Mouse (Mus musculus) neural tube, embryonic 13.5 days (tissue): ENCODE measurements around the gene Hspb9. TPM values are rescaled to one million over a fixed set of nuclear protein-coding genes. Genes with fewer than 3 reads are reported as not detected.

ENCODE experiments used
- ATAC-seq: fragments of 200-750 bp; cut with Nextera tagmentation; 2 replicates; pipeline ENCODE4 v1.8.0; 2017; ENCODE audit warnings: low read depth, mild to moderate bottlenecking, moderate TSS enrichment, moderate library complexity
- H3K27ac ChIP-seq: fragments of 300-500 bp; sonication (generic); replicated peaks from 2 replicates; pipeline ENCODE4 v1.5.1; 2015; ENCODE audit warnings: moderate library complexity, mild to moderate bottlenecking, inconsistent platforms
- H3K27me3 ChIP-seq: fragments of 300-500 bp; sonication (generic); 2 replicates; pipeline ENCODE4 v1.6.1; 2015; ENCODE audit warnings: mild to moderate bottlenecking, inconsistent platforms
- H3K36me3 ChIP-seq: fragments of 300-500 bp; sonication (generic); 2 replicates; pipeline ENCODE4 v1.6.1; 2015; ENCODE audit warnings: mild to moderate bottlenecking, inconsistent platforms
- H3K4me1 ChIP-seq: fragments of 300-500 bp; sonication (generic); replicated peaks from 2 replicates; pipeline ENCODE4 v1.6.1; 2015; ENCODE audit warnings: inconsistent platforms
- H3K4me2 ChIP-seq: fragments of 300-500 bp; sonication (generic); 2 replicates; pipeline ENCODE4 v1.6.1; 2015; ENCODE audit warnings: inconsistent platforms, mild to moderate bottlenecking, moderate library complexity
- H3K4me3 ChIP-seq: fragments of 300-500 bp; sonication (generic); 2 replicates; pipeline ENCODE4 v1.5.1; 2015; ENCODE audit warnings: mild to moderate bottlenecking, inconsistent platforms
- H3K9ac ChIP-seq: fragments of 300-500 bp; sonication (generic); 2 replicates; pipeline ENCODE4 v1.6.1; 2015; ENCODE audit warnings: moderate library complexity, mild to moderate bottlenecking, inconsistent platforms
- H3K9me3 ChIP-seq: fragments of 300-500 bp; sonication (generic); 2 replicates; pipeline ENCODE4 v1.6.1; 2016; ENCODE audit warnings: inconsistent platforms
- WGBS: fragments of 180-500 bp; shearing (Covaris S2); methylation state at CpG from one replicate; pipeline ENCODE4 v1.1.7; 2015; 5-methylcytosine and 5-hydroxymethylcytosine counted together
- polyA plus RNA-seq: library from polyadenylated mRNA; unstranded; fragments of >200 nt; fragmentation: Nextera tagmentation; extraction: Ambion mirVana; gene quantifications from 2 replicates; pipeline ENCODE4 v1.2.1, GENCODE M21; 2015

The Hspb9 gene
- polyA plus RNA-seq, 1 experiment from 2014 or later, result 0.43 TPM

DNA sequence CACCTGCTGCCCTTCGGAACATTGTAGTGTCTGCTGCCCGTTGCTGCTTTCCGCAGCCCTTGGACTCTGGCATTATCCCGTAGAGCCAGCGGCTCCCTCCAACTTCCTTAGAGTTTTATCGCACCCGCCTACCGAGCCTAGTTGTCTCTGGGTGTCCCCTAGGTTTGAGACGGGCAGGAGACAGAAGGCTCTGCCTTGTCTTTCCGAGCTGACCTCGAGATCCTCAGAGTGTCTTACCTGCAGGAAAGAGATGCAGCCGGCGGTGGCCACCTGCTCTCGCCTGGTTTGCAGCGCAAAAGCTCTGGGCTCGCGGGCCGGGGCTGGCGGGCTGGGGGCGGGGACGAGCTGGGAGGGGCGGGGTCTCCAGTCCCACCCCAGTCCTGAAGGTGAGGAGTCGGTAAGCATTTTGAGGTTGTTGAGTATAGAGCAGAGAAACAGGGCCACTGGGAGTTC, 21.5 kb upstream of the Hspb9 start, which contains the start of gene Zfp385c:
Gene Zfp385c (minus strand): TSS at position 292 of the 453 bp plus-strand sequence.
- peaks cover 17% of the 10 kb centered on the region for H3K4me1 ChIP-seq
- H3K4me3 ChIP-seq, result peak within 1 kb of the TSS; percentile 22
- no peak for ATAC-seq
- peak within 1 kb of the TSS; percentile 48 for H3K4me2 ChIP-seq
- H3K27me3 ChIP-seq, result peaks cover 38% of the 10 kb centered on the region
- peak within 1 kb of the TSS; percentile 54; the same call in 1 of the 2 replicates for H3K9ac ChIP-seq
- no peaks in the 10 kb centered on the region for H3K36me3 ChIP-seq
- WGBS, result 2% methylated on average over 23 of the region's 23 CpGs
- H3K9me3 ChIP-seq, result no peaks in the 10 kb centered on the region
- no peak within 1 kb of the TSS for H3K27ac ChIP-seq

DNA sequence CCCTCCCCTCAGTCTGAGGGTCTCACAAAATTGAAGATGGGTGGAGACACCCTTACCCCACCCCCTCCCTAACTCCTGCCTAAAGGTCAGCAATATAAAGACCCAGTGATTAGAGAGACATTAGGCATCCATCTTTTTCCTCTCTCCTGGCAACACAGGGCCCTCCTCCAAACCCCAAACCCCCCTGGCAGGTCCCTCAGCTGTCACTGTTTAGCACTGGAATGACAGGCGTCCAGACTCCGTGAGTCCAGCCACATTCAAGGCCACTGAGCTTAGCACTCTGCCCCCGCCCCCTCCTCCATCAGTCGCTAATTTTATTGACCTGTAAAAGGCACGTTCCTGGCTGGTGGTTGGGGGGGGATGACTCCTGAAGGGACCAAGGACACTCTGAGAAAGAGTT, 20.5 kb upstream of the Hspb9 start:
- peaks cover 38% of the 10 kb centered on the region for H3K27me3 ChIP-seq
- no peak overlapping the region for H3K4me2 ChIP-seq
- no peak overlapping the region for H3K27ac ChIP-seq
- no peak overlapping the region for H3K4me3 ChIP-seq
- ATAC-seq, result no peak
- peaks cover 17% of the 10 kb centered on the region for H3K4me1 ChIP-seq
- H3K9me3 ChIP-seq, result no peaks in the 10 kb centered on the region
- no peaks in the 10 kb centered on the region for H3K36me3 ChIP-seq
- H3K9ac ChIP-seq, result no peak overlapping the region
- 18% methylated on average over 5 of the region's 5 CpGs for WGBS

DNA sequence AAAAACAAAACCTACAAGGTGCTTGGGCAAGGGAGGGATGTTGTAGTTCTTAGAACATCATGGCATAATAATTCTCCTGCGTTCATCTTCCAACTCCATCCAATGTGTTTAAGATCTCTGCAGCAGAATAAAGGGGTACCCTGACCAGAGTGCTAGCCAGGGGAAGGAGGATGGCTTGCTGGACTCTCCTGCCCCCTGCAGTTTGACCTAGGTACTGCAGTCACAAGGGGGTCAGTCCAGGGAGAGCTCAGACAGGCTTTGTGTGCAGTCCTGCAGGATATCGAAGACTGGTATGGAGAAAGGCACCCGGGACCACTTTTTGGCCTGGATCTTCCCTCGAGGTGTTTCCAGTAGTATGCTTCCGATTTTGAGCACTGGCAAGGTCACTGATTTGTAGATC, 18.7 kb upstream of the Hspb9 start:
- 41% methylated on average over 5 of the region's 5 CpGs for WGBS
- H3K9ac ChIP-seq, result no peak overlapping the region
- H3K27ac ChIP-seq, result no peak overlapping the region
- no peaks in the 10 kb centered on the region for H3K9me3 ChIP-seq
- ATAC-seq, result peak; percentile 59; the same call in 1 of the 2 replicates
- H3K27me3 ChIP-seq, result peaks cover 38% of the 10 kb centered on the region
- H3K4me3 ChIP-seq, result no peak overlapping the region
- H3K36me3 ChIP-seq, result no peaks in the 10 kb centered on the region
- H3K4me2 ChIP-seq, result no peak overlapping the region
- peaks cover 17% of the 10 kb centered on the region for H3K4me1 ChIP-seq

DNA sequence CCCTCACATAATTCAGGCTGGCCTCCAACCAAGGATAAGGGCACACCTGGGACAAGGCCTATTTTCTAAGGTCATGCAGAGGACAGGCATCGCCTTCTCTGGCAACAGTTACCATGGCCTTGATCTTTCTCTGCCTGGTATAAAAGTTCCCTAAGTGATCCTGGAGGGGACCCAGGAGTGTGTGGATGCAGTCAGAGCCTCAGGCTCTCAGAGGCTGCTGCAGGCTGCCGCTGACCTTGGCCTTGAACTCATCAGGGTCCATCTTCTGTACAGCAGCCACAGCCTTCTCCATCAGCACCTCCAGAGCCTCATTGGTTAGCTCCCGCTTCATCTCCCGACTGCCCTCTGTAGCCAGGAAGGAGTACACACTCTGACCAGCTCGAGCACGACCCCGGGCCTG, 15.7 kb upstream of the Hspb9 start:
- WGBS, result 76% methylated on average over 7 of the region's 7 CpGs

DNA sequence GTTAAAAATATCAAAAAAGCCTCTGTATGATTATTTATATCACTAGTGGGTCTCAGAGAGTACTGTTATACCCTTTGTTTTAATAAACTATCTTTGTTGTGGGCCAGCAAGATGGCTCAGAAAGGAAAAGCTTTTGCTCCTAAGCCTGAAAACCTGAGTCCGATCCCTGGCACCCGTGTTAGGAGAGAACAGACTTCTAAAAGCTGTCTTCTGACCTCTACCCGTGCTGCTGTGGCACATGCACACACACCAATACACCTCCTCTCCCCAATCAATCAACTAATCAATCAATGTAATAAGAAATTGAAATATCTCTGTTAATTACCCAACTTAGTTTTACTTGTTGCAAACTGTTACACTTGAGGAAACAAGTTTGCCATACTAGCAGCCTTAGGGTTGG, 12.9 kb upstream of the Hspb9 start:
- ATAC-seq, result no peak
- WGBS, result 70% methylated on average over 3 of the region's 3 CpGs
- Histone ChIP-seq H3K27me3 (peaks cover 15% of the 10 kb centered on the region; the same call in 1 of the 2 replicates), H3K4me2 (peak overlapping the region; percentile 39; the same call in 1 of the 2 replicates), H3K9me3 (no peaks in the 10 kb centered on the region), H3K4me3 (0 out of 2 replicates have a peak overlapping the region, but pooled peaks have one; percentile 17), H3K4me1 (peaks cover 12% of the 10 kb centered on the region), H3K9ac (no peak overlapping the region), H3K36me3 (peaks cover 14% of the 10 kb centered on the region), H3K27ac (no peak overlapping the region)

More for the DNA sequence above, 15.7 kb upstream of the Hspb9 start:
- no peak overlapping the region for H3K27ac ChIP-seq
- ATAC-seq, result no peak
- H3K4me1 ChIP-seq, result peaks cover 14% of the 10 kb centered on the region
- no peak overlapping the region for H3K4me2 ChIP-seq
- H3K27me3 ChIP-seq, result peaks cover 25% of the 10 kb centered on the region
- no peak overlapping the region for H3K4me3 ChIP-seq
- H3K9ac ChIP-seq, result no peak overlapping the region
- no peaks in the 10 kb centered on the region for H3K36me3 ChIP-seq
- no peaks in the 10 kb centered on the region for H3K9me3 ChIP-seq

DNA sequence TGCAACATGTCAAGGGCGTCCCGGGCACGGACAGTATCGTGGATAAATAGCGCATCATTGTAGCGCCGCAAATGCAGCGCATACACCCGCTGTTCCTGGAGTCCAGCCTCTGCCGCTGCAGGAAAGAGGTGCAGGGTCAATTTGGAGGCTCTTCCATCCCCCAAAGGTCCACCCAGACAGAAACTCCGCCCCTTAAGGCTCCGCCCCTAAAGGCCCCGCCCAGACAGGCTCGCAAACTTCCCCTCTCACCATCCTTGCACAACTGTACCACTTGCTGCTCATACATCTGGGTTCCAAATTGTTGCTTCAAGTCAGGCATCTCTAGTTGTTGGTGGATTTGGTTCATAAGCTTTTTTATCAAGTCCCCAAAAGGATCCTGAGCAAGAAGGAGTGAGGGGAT, 12.3 kb upstream of the Hspb9 start:
- no peak for ATAC-seq
- H3K9me3 ChIP-seq, result no peaks in the 10 kb centered on the region
- H3K4me1 ChIP-seq, result peaks cover 12% of the 10 kb centered on the region
- peak overlapping the region; percentile 34 for H3K9ac ChIP-seq
- WGBS, result under 1% methylated on average over 14 of the region's 14 CpGs
- H3K27me3 ChIP-seq, result peaks cover 15% of the 10 kb centered on the region; the same call in 1 of the 2 replicates
- peaks cover 20% of the 10 kb centered on the region for H3K36me3 ChIP-seq
- H3K4me2 ChIP-seq, result peak overlapping the region; percentile 39
- peak overlapping the region; percentile 17 for H3K4me3 ChIP-seq
- no peak overlapping the region for H3K27ac ChIP-seq

DNA sequence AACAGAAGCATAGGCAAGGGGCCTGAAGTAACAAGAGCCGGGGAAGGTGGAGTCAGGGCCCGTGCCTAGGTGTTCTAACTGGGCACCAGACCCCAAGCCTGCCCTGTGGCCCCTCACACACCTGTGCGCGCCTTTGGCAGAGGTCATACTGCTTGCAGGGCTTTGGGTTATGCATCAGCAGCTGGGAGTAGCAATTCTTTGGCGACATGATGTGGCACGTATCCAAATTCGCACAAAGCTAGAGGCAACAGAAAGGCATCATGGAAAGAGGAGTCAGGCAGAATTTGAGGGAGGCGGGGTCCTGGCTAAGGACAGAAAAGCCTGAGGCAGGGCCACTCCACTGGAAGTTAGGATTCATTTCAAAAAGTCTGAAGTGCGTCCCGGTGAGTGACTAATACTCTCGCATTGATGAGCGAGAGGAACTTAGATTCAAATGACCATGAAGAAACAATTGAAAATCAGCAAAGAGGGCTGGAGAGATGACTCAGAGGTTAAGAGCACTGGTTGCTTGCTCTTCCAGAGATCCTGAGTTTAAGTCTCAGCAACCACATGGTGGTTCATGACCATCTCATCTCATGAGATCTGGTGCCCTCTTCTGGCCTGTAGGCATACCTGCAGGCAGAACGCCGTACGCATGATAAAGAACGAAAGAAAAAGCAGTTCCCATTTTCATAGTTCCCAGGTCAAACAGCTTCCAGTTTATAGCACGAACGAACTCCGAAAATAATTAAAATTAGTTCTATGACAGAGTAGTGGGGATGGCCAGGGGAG, 11.4 kb upstream of the Hspb9 start:
- Histone ChIP-seq H3K27me3 (peaks cover 15% of the 10 kb centered on the region; the same call in 1 of the 2 replicates), H3K4me1 (peaks cover 12% of the 10 kb centered on the region), H3K4me2 (peak overlapping the region; percentile 35), H3K27ac (no peak overlapping the region), H3K9me3 (no peaks in the 10 kb centered on the region), H3K4me3 (no peak overlapping the region), H3K36me3 (peaks cover 30% of the 10 kb centered on the region), H3K9ac (no peak overlapping the region)
- WGBS, result 42% methylated on average over 19 of the region's 19 CpGs
- peak; percentile 40; the same call in 1 of the 2 replicates for ATAC-seq

DNA sequence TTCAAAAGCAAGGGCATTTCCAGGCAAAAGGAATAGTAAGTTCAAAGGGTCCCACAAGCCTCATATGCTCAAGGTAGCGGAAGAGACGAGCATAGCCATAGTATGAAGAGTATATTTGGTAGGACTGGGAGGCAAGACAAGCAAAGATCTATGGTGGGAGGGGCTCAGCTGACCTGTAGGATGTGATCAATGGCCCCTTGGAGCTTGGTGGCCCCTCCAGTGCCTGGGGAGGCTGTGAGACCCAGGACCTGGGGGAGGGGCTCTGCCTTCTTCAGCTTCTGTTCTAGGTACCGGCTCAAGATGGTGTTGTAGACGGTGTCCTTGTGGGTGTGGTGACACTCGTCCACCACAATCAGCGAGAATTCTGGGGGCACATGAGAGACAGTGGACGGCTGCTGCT, 10.7 kb upstream of the Hspb9 start:
- Histone ChIP-seq H3K27me3 (peaks cover 15% of the 10 kb centered on the region; the same call in 1 of the 2 replicates), H3K9me3 (no peaks in the 10 kb centered on the region), H3K27ac (no peak overlapping the region), H3K4me3 (no peak overlapping the region), H3K4me2 (peak overlapping the region; percentile 35), H3K36me3 (peaks cover 36% of the 10 kb centered on the region), H3K4me1 (peaks cover 12% of the 10 kb centered on the region), H3K9ac (no peak overlapping the region)
- ATAC-seq, result no peak
- WGBS, result 44% methylated on average over 7 of the region's 7 CpGs

DNA sequence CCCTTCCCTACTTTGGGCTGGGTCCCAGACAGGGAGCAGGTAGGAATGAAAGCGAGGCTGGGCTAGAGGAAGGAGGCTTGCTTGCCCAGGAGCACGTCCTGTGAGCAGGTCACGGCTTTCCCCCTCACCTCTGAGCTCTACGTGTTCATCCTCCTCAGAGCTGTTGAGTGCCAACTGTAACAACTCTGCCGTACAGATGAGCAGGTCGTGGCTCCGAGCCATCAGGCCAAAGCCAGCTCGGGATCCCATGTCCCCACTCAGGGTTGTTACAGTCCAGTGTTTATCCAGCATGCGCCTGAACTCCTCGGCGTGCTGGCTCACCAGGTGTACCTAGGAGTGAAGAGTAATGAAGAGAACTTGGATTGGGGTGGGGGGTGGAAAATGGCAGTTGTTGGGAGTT, 10.3 kb upstream of the Hspb9 start:
- H3K27ac ChIP-seq, result no peak overlapping the region
- ATAC-seq, result no peak
- no peaks in the 10 kb centered on the region for H3K9me3 ChIP-seq
- peaks cover 12% of the 10 kb centered on the region for H3K4me1 ChIP-seq
- H3K9ac ChIP-seq, result no peak overlapping the region
- peaks cover 41% of the 10 kb centered on the region for H3K36me3 ChIP-seq
- H3K4me2 ChIP-seq, result no peak overlapping the region
- 77% methylated on average over 11 of the region's 11 CpGs for WGBS
- H3K27me3 ChIP-seq, result peaks cover 15% of the 10 kb centered on the region; the same call in 1 of the 2 replicates
- no peak overlapping the region for H3K4me3 ChIP-seq

DNA sequence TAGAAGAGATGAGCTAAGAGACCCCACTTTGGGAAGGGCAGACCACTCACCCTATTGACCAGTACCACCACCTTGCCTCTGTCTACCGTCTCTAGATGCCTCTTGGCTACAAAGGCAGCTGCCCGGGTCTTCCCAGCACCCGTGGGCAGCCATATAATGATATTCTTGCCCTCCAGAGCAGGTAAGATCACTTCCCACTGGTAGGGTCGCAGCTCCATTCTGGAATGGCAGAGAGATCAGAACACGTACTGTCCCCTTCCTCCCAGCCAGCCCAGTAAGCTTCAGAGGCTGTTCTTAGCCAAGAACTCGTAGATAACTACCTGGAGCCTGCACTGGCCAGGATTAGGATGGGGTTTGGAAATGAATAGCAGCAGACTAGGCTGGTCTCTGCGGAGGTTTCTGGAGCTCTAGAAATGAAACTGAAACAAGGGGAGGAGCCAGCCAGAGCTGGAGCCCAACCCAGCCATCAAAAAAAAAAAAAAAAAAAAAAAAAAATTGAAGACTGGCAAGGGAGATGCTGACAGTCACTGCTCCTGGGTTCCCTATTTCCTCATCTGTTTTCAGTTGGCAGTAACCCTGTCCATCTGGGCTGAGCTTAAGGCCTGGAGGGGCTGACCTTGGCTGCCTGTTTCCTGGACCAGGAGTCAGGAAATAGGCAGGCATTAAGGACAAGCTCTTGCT, 9.7 kb upstream of the Hspb9 start, which contains the start of gene Dhx58:
Gene Dhx58 (minus strand): TSS at position 421 of the 681 bp plus-strand sequence.
- no peak within 1 kb of the TSS for H3K9ac ChIP-seq
- peaks cover 12% of the 10 kb centered on the region for H3K4me1 ChIP-seq
- H3K27ac ChIP-seq, result no peak within 1 kb of the TSS
- peaks cover 47% of the 10 kb centered on the region for H3K36me3 ChIP-seq
- no peak within 1 kb of the TSS for H3K4me3 ChIP-seq
- no peak for ATAC-seq
- H3K4me2 ChIP-seq, result 0 out of 2 replicates have a peak within 1 kb of the TSS, but pooled peaks have one; percentile 35
- H3K27me3 ChIP-seq, result peaks cover 15% of the 10 kb centered on the region; the same call in 1 of the 2 replicates
- WGBS, result 77% methylated on average over 7 of the region's 7 CpGs
- H3K9me3 ChIP-seq, result no peaks in the 10 kb centered on the region

DNA sequence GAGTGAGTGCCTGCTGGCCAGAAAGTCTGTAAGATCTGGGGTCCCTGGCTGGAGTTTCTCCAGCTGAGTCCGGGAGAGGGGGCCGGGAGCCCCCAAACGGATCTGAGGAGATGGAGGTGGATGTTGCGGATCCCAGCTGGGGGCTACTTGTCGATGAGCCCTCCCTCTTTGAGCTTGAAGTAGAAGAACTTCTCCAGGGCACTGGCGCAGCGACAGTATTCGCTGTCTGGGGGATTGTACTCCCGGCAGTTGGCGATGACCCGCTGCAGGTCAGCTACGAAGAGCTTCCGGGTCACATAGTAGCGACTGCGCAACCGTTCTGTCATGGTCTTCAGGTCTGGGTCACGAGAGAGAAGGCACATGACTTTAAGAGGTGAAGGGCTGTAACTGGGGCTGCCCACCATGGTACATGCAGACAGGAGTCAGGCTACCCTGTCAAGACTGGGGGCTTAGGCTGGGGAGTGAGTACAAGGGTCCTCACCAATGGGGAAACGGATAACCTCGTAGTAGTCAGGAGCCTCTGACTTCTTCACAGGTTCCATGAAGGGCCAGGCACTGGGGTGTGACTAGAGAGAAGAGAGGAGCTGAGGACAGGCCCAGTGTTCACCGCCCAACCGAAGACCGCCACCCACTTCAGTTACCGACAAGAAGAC, 8.4 kb upstream of the Hspb9 start:
- H3K4me1 ChIP-seq, result peaks cover 12% of the 10 kb centered on the region
- H3K9ac ChIP-seq, result no peak overlapping the region
- peaks cover 15% of the 10 kb centered on the region; the same call in 1 of the 2 replicates for H3K27me3 ChIP-seq
- no peak overlapping the region for H3K4me2 ChIP-seq
- H3K27ac ChIP-seq, result no peak overlapping the region
- 94% methylated on average over 23 of the region's 23 CpGs for WGBS
- H3K4me3 ChIP-seq, result no peak overlapping the region
- peaks cover 59% of the 10 kb centered on the region for H3K36me3 ChIP-seq
- no peaks in the 10 kb centered on the region for H3K9me3 ChIP-seq
- ATAC-seq, result no peak
